Mouse (Mus musculus): ENCODE measurements at regions not wholly inside any gene's neighbourhood (a gene's known extent, or its start where the extent isn't known, plus 50 kb on each side); places are given as distances from the start of the nearest gene placed in this dataset.

DNA sequence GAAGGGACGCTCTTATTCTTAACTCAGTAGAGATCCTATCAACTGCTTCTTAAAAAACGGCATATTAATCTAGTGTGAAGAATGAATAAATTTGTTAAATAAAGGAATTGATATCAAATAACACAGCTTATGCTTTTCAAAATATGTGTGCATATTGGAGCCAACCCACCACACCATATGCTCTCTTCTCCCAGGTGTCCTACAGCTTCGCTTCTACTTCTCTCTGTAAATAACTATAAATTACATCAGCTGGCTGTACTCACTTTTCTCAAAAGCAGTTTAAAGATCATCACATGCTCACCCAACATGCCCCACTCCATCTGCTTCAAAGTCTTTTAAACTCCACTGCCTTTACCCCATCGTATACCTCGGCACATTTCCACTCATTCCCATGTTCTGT lies 777.0 kb downstream of the Rapgef2 start:
- DNase-seq = no peak

DNA sequence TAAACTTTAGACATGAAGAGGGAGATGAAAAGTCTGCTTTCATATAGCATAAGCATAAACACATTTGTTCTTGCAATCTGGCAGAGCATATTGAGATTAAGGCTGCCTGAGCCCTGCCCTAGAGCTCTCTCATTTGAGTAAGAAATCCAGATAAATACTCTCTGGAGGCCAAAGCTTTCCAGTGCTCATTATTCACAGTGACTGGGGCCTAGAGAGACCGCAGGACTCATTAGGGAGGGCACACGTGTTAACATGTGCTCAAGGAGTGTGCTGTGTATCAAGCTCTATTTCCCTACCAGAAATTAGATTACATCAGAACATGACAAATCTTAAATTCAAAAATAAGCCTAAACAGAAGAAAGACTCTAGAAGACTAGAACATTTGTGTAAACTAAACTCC lies 808.6 kb downstream of the Rapgef2 start:
- DNase-seq = peak; percentile 2
